ENCODE assay signal across 16 mouse cellular contexts in genomic region chr1:156461036-156461435, GRCm38 (mm10). TPM values are rescaled to one million over a fixed set of nuclear protein-coding genes. Genes with fewer than 3 reads are reported as not detected.
"Had no signal": no experiment of that assay in that cellular context is flagged by ENCODE, and none has a peak within 500 bp of the region (broad histone marks: within the 10 kb centered on the region; RNA-seq: fewer than 3 reads in every experiment).

No protein-coding gene starts in this region.

- H3K4me2 ChIP-seq: midbrain, embryonic 11.5 days had no signal

- H3K27ac ChIP-seq: liver, embryonic 14.5 days had no signal

- DNase-seq: kidney, adult 18-20 months; kidney, adult 9 months; kidney, postnatal 14 days; kidney, postnatal 4 days; left cerebral cortex, postnatal 4 days; lung, adult 2 months; lung, postnatal 14 days; lung, postnatal 4 days; midbrain, embryonic 14.5 days; thymus, postnatal 25 days had no signal

- H3K9ac ChIP-seq: liver, embryonic 14.5 days had no signal

RNA-seq across cellular contexts. Expression of gene Axdnd1, which starts 40.1 kb away (rescaled TPM):
- total RNA-seq: midbrain, postnatal 0 days had no signal
- polyA plus RNA-seq: neural tube, embryonic 11.5 days; small intestine, adult 2 months; spleen, adult 2 months had no signal
